Mouse (Mus musculus): Measurements from ENCODE around the gene Wbp1.

Gene Wbp1

DNA sequence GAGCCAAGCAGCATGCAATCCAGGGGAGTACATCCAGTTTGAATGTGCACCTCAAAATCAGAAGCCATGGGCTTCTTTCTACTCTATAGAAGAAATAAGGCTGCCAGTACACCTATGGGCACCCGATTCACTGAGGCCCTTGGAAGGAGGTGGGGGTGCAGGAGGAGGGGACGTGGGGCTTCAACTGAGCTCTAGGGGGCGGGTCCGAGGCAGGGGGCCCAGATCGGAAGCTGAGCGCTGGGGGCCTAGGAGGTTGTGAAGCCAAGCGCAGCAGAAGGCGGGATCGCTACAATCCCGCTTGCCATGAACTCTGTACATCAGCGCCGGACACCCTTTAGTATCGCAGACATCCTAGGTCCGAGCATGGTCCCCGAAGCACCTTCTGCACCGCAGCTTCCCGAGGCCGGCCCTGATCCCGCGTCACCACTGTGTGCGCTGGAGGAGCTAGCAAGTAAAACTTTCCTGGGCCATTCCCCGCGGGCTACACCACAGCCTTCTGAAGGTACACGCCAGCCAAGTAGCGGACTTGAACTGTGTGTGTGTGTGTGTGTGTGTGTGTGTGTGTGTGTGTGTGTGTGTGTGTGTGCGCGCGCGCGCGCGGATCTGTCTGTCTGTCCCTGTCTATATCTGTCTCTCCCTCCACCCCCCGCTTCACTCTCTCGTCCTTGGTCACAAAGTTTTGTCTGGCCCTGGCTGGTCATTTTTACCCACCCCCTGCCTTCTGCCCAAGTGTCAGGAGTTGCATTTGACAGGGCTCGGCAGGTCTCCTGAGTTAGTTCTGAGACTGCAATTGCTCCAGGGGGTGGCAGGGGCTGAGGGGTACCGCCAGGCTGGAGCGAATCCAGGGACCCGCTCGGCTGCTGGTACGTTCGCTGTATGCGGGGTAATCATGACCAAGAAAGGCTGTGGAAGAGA, 35.0 kb downstream of the Wbp1 start, which contains the start of gene Lbx2:
TSS of gene Lbx2 (plus strand) at position 247 of the 915 bp plus-strand sequence.
- no peak for DNase-seq (ENCODE audit: extremely low spot score, low read depth, low spot score)

DNA sequence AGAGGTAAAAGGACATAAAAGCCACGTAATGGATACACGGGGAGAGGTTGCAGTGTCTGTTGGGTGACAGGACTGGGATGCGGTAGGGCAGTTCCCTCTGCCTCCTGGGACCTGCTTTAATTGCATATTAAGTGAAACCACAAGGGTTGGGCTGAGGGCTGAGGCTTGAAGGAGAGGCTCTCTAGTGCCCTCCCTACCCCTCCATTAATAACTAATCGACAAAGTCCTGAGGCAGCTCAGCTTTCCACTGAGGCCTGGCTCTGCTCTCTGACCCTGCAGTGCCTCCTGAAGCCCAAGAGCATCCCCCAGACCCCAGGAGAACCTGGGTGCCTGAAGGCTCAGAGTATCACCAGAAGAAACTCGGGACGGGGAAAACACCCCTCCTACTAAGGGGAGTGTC, 36.9 kb downstream of the Wbp1 start:
- no peak for DNase-seq (ENCODE audit: extremely low spot score, low read depth, low spot score)

DNA sequence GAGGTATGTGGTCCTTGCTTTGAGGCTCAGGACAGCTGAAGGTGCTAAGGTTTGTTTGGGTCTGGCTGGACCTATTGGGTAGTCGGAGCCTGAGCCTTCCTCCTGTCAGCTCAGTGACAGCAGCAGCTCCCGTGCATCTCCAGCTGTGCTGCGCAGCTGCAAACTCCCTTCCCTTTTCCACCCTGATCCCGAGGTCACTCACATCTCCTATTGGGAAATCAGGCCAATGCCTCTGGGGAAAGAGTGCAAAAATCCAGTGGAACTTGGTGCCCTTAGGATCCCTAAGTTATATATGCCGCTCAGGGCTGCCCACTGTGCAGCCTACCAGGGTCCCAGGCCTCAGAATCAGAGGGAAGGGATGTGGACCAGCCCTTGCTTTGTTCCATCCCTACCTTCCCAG, 37.9 kb downstream of the Wbp1 start:
- DNase-seq (ENCODE audit: extremely low spot score, low read depth, low spot score), result no peak

DNA sequence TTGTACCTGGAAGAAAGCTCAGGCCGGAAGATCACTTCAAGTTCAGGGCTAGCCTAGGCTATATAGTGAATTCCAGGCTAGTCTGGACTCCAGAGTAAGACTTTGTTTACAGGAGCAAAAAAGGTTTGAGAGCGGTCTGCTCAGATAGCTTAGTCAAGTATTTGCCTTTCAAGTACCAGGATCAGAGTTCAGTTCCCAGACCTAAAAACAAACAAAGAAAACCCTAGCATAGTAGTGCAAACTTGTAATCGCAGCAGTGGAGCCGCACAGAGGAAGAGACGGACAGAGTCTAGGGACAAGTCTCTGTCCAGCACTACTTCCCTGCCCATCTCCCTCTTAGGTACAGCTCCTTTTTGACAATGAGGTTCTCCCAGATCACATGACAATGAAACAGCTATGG, 41.1 kb downstream of the Wbp1 start:
- DNase-seq (ENCODE audit: extremely low spot score, low read depth, low spot score), result no peak

DNA sequence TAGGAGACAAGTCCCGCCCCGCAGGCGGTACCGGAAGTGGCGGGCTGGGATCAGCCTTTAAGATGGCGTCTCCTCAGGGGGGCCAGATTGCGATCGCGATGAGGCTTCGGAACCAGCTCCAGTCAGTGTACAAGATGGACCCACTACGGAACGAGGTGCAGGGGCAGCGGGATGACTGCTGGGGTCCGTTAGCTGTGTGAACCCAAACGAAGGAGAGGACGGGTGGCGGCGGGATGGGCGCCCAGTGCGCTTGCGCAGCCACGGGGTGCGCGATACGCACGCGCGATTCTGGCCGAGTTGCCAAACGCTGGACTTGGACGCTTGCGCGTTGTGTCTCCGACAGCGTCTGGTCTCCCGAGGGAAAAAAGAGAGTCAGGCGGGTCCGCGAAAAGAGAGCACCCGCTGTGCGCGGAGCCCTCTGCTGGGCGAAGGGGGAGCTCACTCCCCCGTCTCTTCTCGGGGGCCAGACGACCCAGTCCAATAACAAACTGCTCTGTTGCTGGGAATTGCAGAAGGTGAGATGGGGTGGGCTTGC, 43.0 kb downstream of the Wbp1 start:
- peak; percentile 96 for DNase-seq (ENCODE audit: extremely low spot score, low read depth, low spot score)

DNA sequence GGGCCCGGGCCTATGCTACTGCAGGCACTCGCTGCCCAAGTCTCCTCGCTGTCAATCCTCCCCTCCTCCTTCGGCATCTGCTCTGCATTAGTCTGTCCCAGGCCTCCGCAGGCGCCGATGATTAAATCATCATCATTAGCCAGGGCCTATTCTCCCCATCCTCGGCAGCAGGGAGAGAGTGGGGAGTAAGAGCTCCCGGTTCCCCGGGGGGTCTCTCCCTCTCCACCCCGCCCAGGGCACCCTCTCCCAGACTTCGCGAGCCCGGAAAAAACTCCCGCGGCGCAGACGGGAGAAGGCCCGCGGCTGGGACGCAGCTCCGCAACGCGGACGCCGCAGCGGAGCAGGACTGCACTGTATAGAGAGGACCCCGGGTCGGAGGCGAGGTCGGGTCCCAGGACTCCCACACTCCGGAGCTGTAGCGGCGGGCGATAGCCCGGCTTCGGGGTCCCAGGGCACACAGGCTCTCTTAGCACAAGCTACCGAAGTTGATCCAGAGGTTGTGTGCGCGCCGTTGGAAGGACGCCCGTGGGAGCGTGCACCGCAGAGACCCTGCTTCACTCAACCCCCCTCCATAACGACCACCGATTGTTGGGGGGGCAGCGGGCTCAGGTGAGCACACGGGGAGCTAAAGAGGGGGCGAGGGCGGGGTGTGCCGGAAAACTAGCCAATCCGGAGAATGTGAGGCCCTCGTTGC, 43.6 kb downstream of the Wbp1 start, which contains the start of gene Pcgf1:
TSS of gene Pcgf1 (plus strand) at position 240 of the 694 bp plus-strand sequence.
- no peak for DNase-seq (ENCODE audit: extremely low spot score, low read depth, low spot score)

DNA sequence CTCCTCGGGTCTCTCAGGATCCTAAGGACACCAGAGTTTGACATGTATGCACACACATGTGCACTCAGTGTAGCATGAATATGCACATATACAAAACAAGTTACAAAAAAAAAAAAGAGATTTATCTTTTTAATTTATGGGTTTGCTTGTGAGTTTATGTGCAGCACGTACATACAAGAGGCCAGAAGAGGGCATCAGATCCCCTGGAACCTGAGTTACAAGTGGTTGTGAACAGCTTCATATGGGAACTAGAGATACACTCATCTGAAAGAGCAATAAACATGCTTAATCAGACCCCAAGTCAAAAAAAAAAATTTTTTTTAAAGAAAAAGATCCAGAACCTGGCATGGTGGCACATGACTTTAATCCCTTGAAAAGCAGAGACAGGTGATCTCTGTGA, 46.4 kb downstream of the Wbp1 start:
- DNase-seq (ENCODE audit: extremely low spot score, low read depth, low spot score), result no peak

DNA sequence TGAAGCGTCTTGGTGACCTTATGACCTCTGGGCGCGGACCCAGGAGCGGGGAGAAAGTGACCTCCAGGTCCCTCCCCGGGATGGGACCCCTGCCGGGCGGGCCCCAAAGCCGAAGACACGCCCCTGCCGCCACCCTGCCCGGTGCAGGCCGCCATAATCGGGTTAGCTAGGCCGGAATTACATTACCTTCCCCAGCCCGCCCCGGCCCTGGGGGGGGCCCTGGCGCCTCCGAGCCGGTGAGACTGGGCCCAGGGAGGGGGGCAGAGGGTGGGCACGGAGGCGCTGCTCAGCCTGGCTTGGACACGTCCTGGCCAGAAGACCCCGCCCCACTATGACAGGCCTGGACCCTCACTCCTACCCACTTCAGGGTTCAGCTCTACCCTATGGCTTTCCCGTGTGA, 50.1 kb downstream of the Wbp1 start:
- DNase-seq (ENCODE audit: extremely low spot score, low read depth, low spot score), result no peak

GRCm38 (mm10) chr6:83070311-83071219, 50.8 kb downstream of the Wbp1 start:
- no peak for DNase-seq (ENCODE audit: extremely low spot score, low read depth, low spot score)

- no peak for DNase-seq (ENCODE audit: extremely low spot score, low read depth, low spot score)
Measured at GRCm38 (mm10) chr6:83070247-83070310, 51.3 kb downstream of the Wbp1 start, which contains the start of gene Tlx2. Tlx2 (minus strand) TSS chr6:83070293.

- no peak for DNase-seq (ENCODE audit: extremely low spot score, low read depth, low spot score)
Measured at GRCm38 (mm10) chr6:83069488-83070246, 51.7 kb downstream of the Wbp1 start.
